Mouse (Mus musculus) cerebellum, adult (tissue): Measurements from ENCODE around the gene Mef2b.
"Not testable (repeated sequence)": the region's sequence is repeated elsewhere in the genome, so short reads cannot be mapped to it uniquely, and the experiment has no call there.

Experiments used
- ATAC-seq: cut with Nextera tagmentation; 2 replicates; pipeline ENCODE4 v1.9.2; 2017; ENCODE audit warnings: mild to moderate bottlenecking, moderate library complexity, mixed read lengths; ENCODE audit not compliant: insufficient number of reproducible peaks, low FRiP score, low TSS enrichment

Mef2b gene

DNA sequence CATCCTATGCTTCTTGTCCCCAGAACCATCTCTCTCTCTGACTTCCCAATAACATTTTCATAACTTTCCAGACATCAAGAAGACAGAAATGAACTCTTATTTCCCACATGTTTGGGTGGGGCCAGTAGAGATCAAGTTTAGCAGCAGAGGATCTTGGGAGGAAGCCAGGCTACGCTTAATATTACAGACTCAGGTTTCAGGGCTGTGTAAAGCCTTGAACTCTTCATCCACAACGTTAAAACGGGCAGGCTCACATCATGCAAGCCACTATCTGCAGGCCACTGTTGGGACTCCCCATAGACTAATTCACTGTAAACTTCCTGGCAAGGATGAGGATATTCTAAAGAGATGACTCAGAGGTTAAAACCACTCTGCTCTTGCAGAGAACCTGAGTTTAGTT is 74.9 kb downstream of the Mef2b start:
- ATAC-seq = no peak

DNA sequence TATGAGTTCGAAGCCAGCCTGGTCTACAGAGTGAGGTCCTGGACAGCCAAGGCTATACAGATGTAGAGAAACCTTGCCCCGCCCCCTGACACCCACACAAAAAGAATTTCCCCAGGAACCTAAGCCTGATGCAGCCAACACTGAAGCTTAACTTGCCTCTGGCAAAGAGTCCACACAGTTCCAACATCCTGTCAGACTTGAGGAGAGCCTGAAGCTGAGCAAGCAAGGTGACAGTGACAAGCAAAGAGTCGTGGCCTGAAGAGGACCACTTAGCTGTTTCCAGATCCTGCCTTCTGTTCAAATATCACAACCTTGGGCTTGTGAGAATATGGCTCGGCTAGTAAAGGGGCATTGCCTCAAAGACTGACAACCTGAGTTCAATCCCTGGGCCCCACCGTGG is 75.6 kb downstream of the Mef2b start:
- no peak for ATAC-seq

DNA sequence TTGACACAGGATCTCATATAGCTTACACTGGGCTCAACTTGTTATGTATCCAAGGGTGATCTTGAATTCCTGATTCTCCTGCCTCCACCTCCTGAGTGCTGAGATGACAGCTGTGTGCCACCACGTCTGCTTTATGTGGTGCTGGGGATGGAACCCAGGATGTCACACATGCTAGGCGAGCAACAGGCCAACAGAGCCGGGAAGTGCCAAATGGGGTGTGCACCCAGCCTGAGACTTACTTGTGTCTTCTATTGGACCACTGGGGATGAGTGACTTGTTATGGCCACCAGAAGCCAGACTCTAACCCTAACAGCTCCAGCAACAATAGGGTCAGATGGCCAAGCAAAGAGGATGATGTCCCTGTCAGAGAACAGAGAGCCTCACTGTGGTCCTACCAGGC is 76.7 kb downstream of the Mef2b start:
- ATAC-seq = not testable (repeated sequence)

DNA sequence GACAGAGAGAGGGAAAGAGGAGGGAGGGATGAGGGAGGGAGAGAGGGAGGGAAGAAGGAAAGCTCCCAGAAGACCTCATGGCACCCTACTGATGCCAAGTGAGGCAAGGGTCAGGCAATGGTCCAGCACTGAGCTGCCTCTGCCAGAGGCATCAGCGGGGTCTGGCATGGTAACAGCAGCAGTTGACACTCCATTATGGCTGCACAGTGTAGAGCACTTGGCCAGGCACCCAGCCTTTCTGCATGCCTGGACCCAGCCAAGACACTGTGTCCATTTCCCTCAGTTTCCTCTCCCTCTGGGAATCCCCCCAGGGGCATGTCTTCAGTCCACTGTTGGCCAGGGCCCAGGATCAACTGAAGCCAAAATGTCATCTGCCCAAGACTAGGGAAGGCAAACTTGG is 77.1 kb downstream of the Mef2b start:
- ATAC-seq = no peak
